Mouse (Mus musculus) lung, postnatal 10 days (tissue): Measurements from ENCODE around the gene Zfp282.
A peak's percentile ranks its signal among the peaks of the same experiment; 100 is the strongest.
"Not testable (repeated sequence)": the region's sequence is repeated elsewhere in the genome, so short reads cannot be mapped to it uniquely, and the experiment has no call there.

Experiments
- DNase-seq: peaks from one replicate; pipeline ENCODE4 v3.0.0; 2021

Gene Zfp282

GRCm38 (mm10) chr6:47877058-47877457, at the start of gene Zfp282:
TSS of gene Zfp282 (plus strand) at chr6:47877204.
- DNase-seq: no peak

DNA sequence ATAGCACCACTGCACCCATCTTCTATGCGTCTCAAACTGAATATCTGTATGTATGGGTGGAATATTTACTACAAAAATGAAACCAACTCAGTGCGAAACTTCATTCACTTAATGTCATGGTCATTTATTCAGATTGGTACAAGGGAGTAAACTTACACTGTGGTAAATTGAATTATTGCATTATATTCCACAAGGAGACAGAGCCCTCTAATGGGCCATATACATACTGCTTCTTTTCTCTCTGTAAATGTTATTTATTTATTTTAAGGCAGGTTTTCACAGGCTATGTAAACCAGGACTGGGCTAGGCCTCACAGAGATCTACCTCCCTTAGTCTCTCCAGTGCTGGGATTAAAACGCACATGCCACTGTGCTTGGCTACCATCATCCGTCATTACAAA, 49.5 kb upstream of the Zfp282 start:
- no peak for DNase-seq

GRCm38 (mm10) chr6:47828950-47829349, 48.1 kb upstream of the Zfp282 start:
- DNase-seq: peak; percentile 25

GRCm38 (mm10) chr6:47830104-47831078, 46.6 kb upstream of the Zfp282 start, which contains the start of gene Zfp786:
TSS of gene Zfp786 (minus strand) at chr6:47830867.
- DNase-seq: peak; percentile 95

DNA sequence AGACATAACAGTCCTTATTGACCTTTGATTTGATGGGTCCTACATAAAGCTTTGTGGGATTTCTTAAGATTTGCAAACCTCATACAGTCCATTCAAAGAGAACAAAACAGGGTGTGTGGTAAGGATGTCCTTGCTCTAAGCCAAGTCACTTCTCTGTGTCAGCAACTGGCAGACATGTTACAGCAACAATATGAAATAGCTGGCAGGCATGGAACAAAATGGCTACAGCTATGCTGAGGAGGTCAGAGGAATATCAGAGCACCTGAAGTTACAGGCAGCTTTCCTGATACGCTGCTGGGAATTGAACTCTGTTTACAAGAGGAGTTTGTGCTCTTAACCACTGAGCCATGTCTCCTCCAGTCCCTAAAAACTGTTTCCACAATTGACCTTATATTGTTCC, 44.8 kb upstream of the Zfp282 start:
- DNase-seq: no peak

DNA sequence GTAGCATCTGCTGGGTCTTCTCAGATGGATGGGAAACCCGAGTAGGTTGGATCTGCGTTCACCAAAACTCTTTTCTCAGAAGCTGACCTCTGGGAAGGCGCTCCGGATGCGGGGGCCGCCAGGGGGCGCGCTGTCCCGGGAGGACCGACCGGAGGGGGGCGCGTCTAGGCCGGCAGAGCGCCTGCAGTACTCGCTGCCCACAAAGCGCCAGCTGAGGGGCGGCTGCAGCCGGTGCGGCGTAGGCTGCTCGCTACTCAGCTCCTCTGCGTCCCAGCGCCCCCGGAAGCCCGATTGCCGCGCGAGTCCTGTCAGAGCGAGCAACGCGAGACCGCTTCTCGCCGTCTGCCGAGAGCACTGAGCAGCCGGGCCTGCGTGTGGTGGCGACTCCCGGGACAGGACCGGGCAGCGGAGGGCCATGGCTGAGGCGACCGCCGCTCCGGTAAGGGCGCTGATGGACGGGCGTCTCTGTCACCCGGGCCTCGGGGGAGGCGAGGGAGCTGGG, 41.5 kb upstream of the Zfp282 start, which contains the start of gene Zfp398:
Gene Zfp398 (plus strand): TSS at position 180 of the 502 bp plus-strand sequence.
- DNase-seq: peak; percentile 97

GRCm38 (mm10) chr6:47835984-47836521, 41.0 kb upstream of the Zfp282 start:
- DNase-seq: peak; percentile 51

DNA sequence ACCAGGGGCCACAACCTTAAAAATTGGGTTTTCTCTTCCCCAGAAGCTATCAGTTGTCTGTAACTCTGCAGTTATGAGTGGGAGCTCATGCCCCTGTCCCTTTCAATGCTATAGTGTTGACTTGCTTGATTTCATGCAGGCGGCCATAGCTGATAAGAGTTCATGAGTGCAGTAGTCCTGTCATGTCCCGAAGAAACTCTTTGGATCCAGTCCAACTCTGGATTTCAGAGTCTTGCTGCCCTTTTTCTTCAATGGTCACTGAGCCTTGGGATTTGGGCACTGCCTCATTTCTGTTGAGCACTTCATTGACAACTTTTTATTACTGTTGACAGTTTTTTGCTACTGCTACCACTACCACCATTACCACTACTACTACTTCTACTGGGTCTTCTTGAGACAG, 39.4 kb upstream of the Zfp282 start:
- DNase-seq: no peak

GRCm38 (mm10) chr6:47841077-47841476, 35.9 kb upstream of the Zfp282 start:
- DNase-seq: no peak

- no peak for DNase-seq
Measured at GRCm38 (mm10) chr6:47841831-47842230, 35.2 kb upstream of the Zfp282 start.

GRCm38 (mm10) chr6:47842337-47842736, 34.7 kb upstream of the Zfp282 start:
- no peak for DNase-seq

DNA sequence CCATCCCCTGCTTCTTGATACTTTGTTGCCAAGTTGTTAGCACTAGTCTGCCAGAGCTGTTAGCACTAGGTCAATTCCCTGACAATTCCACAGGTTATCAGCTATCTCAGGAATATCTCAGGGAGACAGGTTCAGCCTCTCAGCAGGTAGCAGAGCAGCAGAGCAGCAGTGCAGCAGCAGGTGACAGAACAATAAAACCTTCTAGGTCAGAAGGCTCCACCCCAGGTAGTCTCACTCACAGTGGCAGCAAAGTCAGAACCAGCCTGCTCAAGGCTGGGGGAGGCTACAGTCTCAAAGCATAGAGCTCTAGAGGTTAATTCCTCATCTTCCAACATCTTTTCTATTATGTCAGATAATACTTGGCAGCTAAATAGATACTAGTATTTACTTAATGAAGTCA, 31.2 kb upstream of the Zfp282 start:
- no peak for DNase-seq

- DNase-seq: no peak
Measured at GRCm38 (mm10) chr6:47857241-47857640, 19.8 kb upstream of the Zfp282 start.

- not testable (repeated sequence) for DNase-seq
Measured at GRCm38 (mm10) chr6:47857729-47858128, 19.3 kb upstream of the Zfp282 start.

GRCm38 (mm10) chr6:47872266-47872665, 4.7 kb upstream of the Zfp282 start:
- DNase-seq: no peak

GRCm38 (mm10) chr6:47877461-47878132, 593 bp downstream of the Zfp282 start:
- peak; percentile 95 for DNase-seq

- DNase-seq: no peak
Measured at GRCm38 (mm10) chr6:47878133-47878514, 1.1 kb downstream of the Zfp282 start.

DNA sequence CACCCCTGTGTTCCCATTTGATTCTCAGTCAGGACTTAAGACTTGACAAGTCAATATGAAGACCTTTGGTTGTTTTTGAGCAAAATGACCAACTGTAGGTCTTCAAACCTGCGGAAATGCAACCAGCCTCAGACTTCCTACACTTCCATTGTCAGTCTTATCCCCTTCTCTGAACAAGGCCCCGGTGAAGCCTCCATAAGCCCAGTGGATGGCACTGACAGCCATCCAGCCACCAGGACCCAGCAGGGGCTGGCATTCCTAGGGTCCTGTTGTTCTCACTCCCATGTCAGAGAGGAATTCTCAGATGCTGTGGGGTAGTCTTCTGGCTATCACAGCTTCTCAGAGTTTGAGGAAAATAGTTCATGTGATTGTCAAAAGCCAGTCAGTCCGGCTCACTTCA, 1.6 kb downstream of the Zfp282 start:
- DNase-seq: no peak

DNA sequence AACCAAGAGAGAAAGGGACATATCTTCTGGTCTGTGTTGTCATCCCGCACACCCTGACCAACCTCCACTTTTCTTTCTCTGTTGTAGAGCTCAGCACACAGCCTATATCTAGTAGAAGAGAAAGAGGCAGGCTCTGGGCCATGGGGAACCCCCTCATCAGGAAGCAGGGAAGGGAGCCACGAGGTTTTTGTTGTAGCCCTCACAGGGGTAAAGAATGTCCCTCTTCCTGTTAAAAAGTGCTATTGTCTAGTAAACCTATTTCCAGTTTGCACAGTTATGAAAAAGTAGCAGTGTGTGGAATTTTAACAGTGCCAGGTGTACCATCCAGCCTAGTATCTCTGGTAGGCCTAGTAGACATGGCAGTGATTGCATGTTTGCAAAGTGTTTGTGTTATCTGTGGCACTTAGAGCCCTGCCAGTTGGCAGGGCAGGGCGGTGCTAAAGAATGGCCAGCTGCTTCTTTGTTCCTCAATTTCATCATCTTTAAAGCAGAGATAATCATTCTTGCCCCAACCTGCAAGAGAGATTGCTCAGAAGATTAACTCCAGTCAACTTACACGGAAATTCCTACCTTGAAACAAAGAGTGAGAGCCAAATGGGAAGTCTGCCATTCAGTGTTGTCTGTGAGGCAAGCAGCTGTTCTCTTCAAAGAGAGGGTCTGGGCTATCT, 2.2 kb downstream of the Zfp282 start:
- DNase-seq: no peak

DNA sequence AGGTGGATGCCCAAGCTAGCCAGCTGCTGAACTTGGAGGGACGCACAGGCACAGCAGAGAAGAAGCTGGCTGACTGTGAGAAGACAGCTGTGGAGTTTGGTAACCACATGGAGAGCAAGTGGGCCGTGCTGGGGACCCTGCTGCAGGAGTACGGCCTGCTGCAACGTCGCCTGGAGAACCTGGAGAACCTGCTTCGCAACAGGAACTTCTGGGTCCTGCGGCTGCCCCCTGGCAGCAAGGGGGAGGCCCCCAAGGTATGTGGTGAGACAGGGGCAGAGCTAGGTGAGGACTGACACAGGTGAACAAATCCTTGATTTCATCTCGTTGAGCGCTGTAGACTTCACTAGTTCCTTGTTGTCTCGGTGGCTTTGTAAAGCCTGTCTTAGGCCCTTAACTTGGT, 3.2 kb downstream of the Zfp282 start:
- no peak for DNase-seq

DNA sequence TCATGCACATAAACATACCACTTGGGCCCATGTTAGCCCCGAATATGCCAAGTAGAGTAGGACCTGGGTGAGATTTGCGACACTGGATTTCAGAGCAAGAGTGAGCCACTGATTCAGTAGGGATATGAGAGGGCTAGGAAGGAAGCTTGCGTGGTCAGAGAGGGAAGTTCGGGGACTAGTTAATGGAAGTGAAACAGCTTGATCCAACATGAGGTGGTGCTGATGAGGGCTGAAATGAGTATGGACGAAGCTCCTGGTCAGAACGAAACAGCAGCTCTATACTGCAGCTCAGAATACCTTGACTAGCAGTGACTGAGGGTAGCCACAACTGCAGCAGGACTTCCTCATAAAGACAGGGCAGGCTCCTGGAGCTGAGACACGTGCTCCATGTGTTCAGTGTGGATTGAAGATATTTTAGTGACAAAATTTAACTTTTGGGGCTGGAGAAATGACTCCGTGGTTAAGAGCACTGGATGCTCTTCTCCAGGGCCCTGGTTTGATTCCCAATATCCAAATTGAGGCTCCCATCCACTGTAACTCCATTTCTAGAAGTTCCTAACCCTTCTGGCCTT, 11.9 kb downstream of the Zfp282 start:
- no peak for DNase-seq

DNA sequence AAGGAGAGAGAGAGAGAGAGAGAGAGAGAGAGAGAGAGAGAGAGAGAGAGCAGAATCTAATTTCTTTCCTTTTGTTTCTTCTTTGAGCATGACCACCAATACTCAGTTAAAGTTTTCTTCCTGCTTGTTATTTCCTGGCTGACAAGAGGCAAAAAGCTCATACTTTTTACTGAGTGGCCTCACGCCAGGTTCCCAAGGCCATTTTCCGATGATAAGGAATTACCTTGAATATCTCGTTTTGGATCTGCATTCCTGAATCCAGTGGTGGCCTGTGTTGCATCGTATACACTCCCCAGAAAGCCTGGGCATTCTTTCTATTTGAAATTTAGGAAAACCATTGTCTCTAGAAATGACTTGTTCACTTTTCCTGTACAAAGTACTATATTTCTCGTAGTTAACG, 22.4 kb downstream of the Zfp282 start:
- DNase-seq: no peak
